Mouse (Mus musculus) neural tube, embryonic 12.5 days (tissue): ENCODE data around the gene Acvr1b. TPM values are rescaled to one million over a fixed set of nuclear protein-coding genes. Genes with fewer than 3 reads are reported as not detected.

ENCODE experiments used
- ATAC-seq: fragments of 200-750 bp; cut with Nextera tagmentation; 2 replicates; pipeline ENCODE4 v1.8.0; 2017; ENCODE audit warnings: low read depth, mild to moderate bottlenecking, moderate TSS enrichment, moderate library complexity; ENCODE audit not compliant: low FRiP score
- H3K27ac ChIP-seq: fragments of 300-500 bp; sonication (generic); 2 replicates; pipeline ENCODE4 v1.5.1; 2016
- H3K27me3 ChIP-seq: fragments of 300-500 bp; sonication (generic); replicated peaks from 2 replicates; pipeline ENCODE4 v1.6.1; 2016; ENCODE audit warnings: mild to moderate bottlenecking
- H3K36me3 ChIP-seq: fragments of 300-500 bp; sonication (generic); 2 replicates; pipeline ENCODE4 v1.6.1; 2016; ENCODE audit warnings: mild to moderate bottlenecking
- H3K4me1 ChIP-seq: fragments of 300-500 bp; sonication (generic); 2 replicates; pipeline ENCODE4 v1.6.1; 2016
- H3K4me2 ChIP-seq: fragments of 300-500 bp; sonication (generic); replicated peaks from 2 replicates; pipeline ENCODE4 v1.6.1; 2016; ENCODE audit warnings: mild to moderate bottlenecking
- H3K4me3 ChIP-seq: fragments of 300-500 bp; sonication (generic); 2 replicates; pipeline ENCODE4 v1.5.1; 2016
- H3K9ac ChIP-seq: fragments of 300-500 bp; sonication (generic); 2 replicates; pipeline ENCODE4 v1.6.1; 2016; ENCODE audit warnings: mild to moderate bottlenecking
- H3K9me3 ChIP-seq: fragments of 300-500 bp; sonication (generic); 2 replicates; pipeline ENCODE4 v1.6.1; 2016; ENCODE audit warnings: mild to moderate bottlenecking
- WGBS: fragments of 180-500 bp; shearing (Covaris S2); methylation state at CpG from one replicate; pipeline ENCODE4 v1.1.7; 2016; 5-methylcytosine and 5-hydroxymethylcytosine counted together
- polyA plus RNA-seq: library from polyadenylated mRNA; unstranded; fragments of >200 nt; fragmentation: Nextera tagmentation; extraction: Ambion mirVana; gene quantifications from 2 replicates; pipeline ENCODE4 v1.2.1, GENCODE M21; 2016

Gene Acvr1b
- polyA plus RNA-seq, 1 experiment from 2014 or later = 15.9 TPM

GRCm38 (mm10) chr15:101196079-101196795 lies 22.4 kb downstream of the Acvr1b start:
- Histone ChIP-seq H3K27ac (no peak overlapping the region), H3K4me3 (no peak overlapping the region), H3K4me1 (peaks cover 20% of the 10 kb centered on the region), H3K4me2 (no peak overlapping the region), H3K9me3 (no peaks in the 10 kb centered on the region), H3K27me3 (no peaks in the 10 kb centered on the region), H3K9ac (no peak overlapping the region), H3K36me3 (peaks cover 58% of the 10 kb centered on the region)
- no peak for ATAC-seq
- 93% methylated on average over 8 of the region's 8 CpGs for WGBS

DNA sequence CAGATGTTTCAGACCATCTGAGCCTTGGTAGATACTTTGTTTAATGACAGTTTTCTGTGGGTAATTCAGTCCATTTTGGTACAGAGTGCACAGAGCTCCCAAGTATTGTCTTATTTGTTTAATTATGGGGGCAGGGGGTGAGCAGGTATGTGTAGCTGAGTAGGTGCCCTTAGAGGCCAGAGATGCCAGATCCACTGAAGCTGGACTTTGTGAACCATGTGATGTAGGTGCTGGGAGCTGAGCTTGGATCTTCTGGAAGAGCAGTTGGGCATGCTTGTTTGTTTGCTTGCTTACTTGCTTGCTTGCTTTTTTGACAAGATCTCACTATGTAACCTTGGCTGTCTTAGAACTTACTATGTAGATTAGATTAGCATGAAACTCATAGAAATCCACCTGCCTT lies 23.1 kb downstream of the Acvr1b start:
- H3K9ac ChIP-seq = no peak overlapping the region
- H3K27me3 ChIP-seq = no peaks in the 10 kb centered on the region
- H3K4me3 ChIP-seq = no peak overlapping the region
- no peak overlapping the region for H3K4me2 ChIP-seq
- no peak for ATAC-seq
- peaks cover 65% of the 10 kb centered on the region for H3K36me3 ChIP-seq
- no peaks in the 10 kb centered on the region for H3K9me3 ChIP-seq
- H3K4me1 ChIP-seq = peaks cover 13% of the 10 kb centered on the region
- no peak overlapping the region for H3K27ac ChIP-seq

DNA sequence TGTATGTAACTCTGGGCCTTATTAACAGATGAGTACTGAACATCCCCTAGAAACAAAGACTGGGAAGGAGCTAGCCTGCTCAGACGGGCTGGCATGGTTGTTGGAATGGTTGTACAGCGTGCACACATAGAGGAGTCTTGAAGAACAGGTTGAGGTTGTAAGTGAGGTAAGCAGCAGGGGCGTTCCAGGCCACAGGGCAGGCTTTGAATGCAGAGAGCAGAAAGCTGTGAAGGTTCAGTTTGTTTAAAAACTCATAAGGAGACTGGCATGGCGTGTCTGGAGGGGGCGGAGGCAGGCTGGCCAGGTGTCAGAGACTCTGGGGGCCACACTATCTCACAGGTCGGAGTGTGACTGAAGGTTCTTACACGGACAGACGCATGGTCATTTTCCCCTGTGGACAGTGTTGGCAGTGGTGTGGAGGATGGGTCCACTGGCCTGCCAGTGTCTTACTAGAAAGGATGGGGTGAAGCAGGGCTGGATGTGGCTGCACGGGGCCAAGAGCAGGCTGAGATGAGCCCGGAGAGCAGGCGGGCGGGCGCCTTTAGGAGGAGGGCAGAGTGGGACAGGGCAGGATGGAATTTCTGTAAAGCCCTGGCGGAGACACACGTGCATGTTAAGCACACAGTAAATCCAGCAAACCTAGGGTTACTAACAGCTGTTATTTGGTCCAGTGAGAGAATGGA lies 23.8 kb downstream of the Acvr1b start:
- peak; percentile 37; the same call in 1 of the 2 replicates for ATAC-seq
- H3K9me3 ChIP-seq = no peaks in the 10 kb centered on the region
- no peak overlapping the region for H3K9ac ChIP-seq
- peaks cover 7% of the 10 kb centered on the region for H3K4me1 ChIP-seq
- H3K4me3 ChIP-seq = no peak overlapping the region
- H3K36me3 ChIP-seq = peaks cover 72% of the 10 kb centered on the region
- no peak overlapping the region for H3K4me2 ChIP-seq
- no peak overlapping the region for H3K27ac ChIP-seq
- no peaks in the 10 kb centered on the region for H3K27me3 ChIP-seq
- 90% methylated on average over 15 of the region's 15 CpGs for WGBS

DNA sequence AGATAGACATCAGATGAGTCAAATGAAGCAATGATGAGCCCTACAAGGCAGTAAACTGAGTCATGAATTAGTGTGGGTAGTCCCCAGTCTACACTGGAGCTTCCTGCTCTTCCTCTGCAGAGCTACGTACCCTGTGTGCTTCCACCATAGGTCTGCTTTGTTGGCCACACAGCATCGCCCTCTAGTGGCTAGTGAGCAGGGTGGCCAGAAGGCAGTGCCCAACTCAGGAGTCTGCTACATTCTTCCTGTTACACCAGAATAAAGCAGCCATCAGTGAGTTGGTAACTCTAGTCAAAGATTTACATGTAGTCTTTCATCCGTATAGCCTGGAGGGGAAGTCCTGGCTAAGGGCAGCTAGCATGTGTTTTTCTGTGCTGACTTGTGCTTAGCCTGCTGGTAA lies 24.4 kb downstream of the Acvr1b start:
- Histone ChIP-seq H3K4me3 (no peak overlapping the region), H3K27ac (no peak overlapping the region), H3K9me3 (no peaks in the 10 kb centered on the region), H3K4me1 (peaks cover 1% of the 10 kb centered on the region; the same call in 1 of the 2 replicates), H3K9ac (no peak overlapping the region), H3K27me3 (no peaks in the 10 kb centered on the region), H3K4me2 (no peak overlapping the region), H3K36me3 (peaks cover 78% of the 10 kb centered on the region)
- WGBS = 23% methylated on average over 3 of the region's 3 CpGs
- ATAC-seq = no peak; the same call in 1 of the 2 replicates

GRCm38 (mm10) chr15:101198850-101199249 lies 25.0 kb downstream of the Acvr1b start:
- ATAC-seq = no peak
- Histone ChIP-seq H3K4me3 (no peak overlapping the region), H3K9me3 (no peaks in the 10 kb centered on the region), H3K27me3 (no peaks in the 10 kb centered on the region), H3K27ac (no peak overlapping the region), H3K4me2 (no peak overlapping the region), H3K4me1 (no peaks in the 10 kb centered on the region; the same call in 1 of the 2 replicates), H3K36me3 (peaks cover 84% of the 10 kb centered on the region), H3K9ac (no peak overlapping the region)
- WGBS = 88% methylated on average over 14 of the region's 14 CpGs

GRCm38 (mm10) chr15:101200777-101201295 lies 27.0 kb downstream of the Acvr1b start:
- Histone ChIP-seq H3K27ac (no peak overlapping the region), H3K4me1 (no peaks in the 10 kb centered on the region; the same call in 1 of the 2 replicates), H3K36me3 (peaks cover 81% of the 10 kb centered on the region), H3K9ac (no peak overlapping the region), H3K27me3 (no peaks in the 10 kb centered on the region), H3K4me2 (no peak overlapping the region), H3K9me3 (no peaks in the 10 kb centered on the region), H3K4me3 (no peak overlapping the region)
- 97% methylated on average over 9 of the region's 9 CpGs for WGBS
- no peak for ATAC-seq

- no peak overlapping the region for H3K9ac ChIP-seq
- H3K27ac ChIP-seq = no peak overlapping the region
- H3K4me1 ChIP-seq = no peaks in the 10 kb centered on the region; the same call in 1 of the 2 replicates
- ATAC-seq = no peak
- H3K27me3 ChIP-seq = no peaks in the 10 kb centered on the region
- H3K4me2 ChIP-seq = no peak overlapping the region
- H3K9me3 ChIP-seq = no peaks in the 10 kb centered on the region
- H3K4me3 ChIP-seq = no peak overlapping the region
- 93% methylated on average over 3 of the region's 3 CpGs for WGBS
- H3K36me3 ChIP-seq = peaks cover 81% of the 10 kb centered on the region
Observed at GRCm38 (mm10) chr15:101201414-101201813, 27.5 kb downstream of the Acvr1b start.

DNA sequence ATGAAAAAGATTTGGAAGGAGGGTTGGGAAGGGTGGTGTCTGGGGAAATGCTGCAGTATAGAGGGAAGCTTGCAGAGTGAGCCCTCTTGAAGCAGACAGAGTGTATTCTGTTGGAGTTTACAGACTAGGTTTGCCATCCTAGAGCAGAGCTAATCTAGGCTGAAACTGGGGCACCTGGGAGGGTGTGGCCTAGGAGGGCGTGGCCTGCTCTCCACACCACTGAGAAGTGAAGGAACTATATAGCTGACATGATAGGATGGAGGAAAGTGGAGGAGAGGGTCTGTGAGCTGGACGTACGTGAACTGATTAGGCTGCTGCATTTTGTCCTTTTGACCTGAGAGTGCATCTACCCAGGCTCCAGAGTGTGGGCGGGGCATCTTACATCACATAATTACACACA lies 29.8 kb downstream of the Acvr1b start:
- Histone ChIP-seq H3K9me3 (no peaks in the 10 kb centered on the region), H3K36me3 (peaks cover 86% of the 10 kb centered on the region), H3K4me2 (no peak overlapping the region), H3K9ac (no peak overlapping the region), H3K4me3 (no peak overlapping the region), H3K27me3 (no peaks in the 10 kb centered on the region), H3K27ac (no peak overlapping the region), H3K4me1 (no peaks in the 10 kb centered on the region)
- ATAC-seq = no peak
- WGBS = 84% methylated on average over 4 of the region's 4 CpGs

- 87% methylated on average over 7 of the region's 7 CpGs for WGBS
- Histone ChIP-seq H3K4me1 (no peaks in the 10 kb centered on the region), H3K9ac (no peak overlapping the region), H3K36me3 (peaks cover 87% of the 10 kb centered on the region), H3K27ac (no peak overlapping the region), H3K4me3 (no peak overlapping the region), H3K4me2 (no peak overlapping the region), H3K27me3 (no peaks in the 10 kb centered on the region), H3K9me3 (no peaks in the 10 kb centered on the region)
- no peak for ATAC-seq
Observed at GRCm38 (mm10) chr15:101204781-101205180, 30.9 kb downstream of the Acvr1b start.

DNA sequence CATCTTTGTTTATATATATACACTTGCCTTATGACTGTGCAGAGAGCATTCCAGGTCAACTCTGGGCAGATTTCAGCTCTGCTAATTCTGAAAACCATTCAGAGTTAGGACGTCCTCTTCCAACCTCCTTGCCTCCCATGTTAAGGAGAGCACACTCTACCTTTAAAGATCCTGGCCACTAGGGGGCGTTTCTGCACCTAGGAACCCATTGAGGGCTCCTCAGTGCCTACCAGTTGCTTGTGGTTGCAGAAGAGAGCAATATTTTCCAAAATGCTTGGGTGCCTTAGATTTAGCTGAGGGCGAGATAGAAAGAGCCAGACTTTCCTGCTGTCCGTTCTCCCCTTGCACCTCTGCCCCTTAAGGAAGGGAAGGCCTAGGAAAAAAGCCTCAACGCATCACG lies 36.4 kb downstream of the Acvr1b start:
- no peak overlapping the region for H3K27ac ChIP-seq
- no peak for ATAC-seq
- peaks cover 69% of the 10 kb centered on the region for H3K36me3 ChIP-seq
- no peak overlapping the region for H3K9ac ChIP-seq
- WGBS = 64% methylated on average over 6 of the region's 6 CpGs
- H3K9me3 ChIP-seq = no peaks in the 10 kb centered on the region
- H3K4me2 ChIP-seq = no peak overlapping the region
- no peaks in the 10 kb centered on the region for H3K27me3 ChIP-seq
- H3K4me3 ChIP-seq = no peak overlapping the region
- H3K4me1 ChIP-seq = no peaks in the 10 kb centered on the region

- H3K9me3 ChIP-seq = no peaks in the 10 kb centered on the region
- WGBS = 93% methylated on average over 14 of the region's 14 CpGs
- no peaks in the 10 kb centered on the region for H3K27me3 ChIP-seq
- no peak for ATAC-seq
- no peak overlapping the region for H3K4me2 ChIP-seq
- H3K36me3 ChIP-seq = peaks cover 64% of the 10 kb centered on the region
- H3K9ac ChIP-seq = no peak overlapping the region
- no peaks in the 10 kb centered on the region for H3K4me1 ChIP-seq
- H3K27ac ChIP-seq = no peak overlapping the region
- no peak overlapping the region for H3K4me3 ChIP-seq
Observed at GRCm38 (mm10) chr15:101210998-101211613, 37.2 kb downstream of the Acvr1b start.

- ATAC-seq = no peak
- H3K4me2 ChIP-seq = no peak overlapping the region
- H3K9me3 ChIP-seq = no peaks in the 10 kb centered on the region
- no peaks in the 10 kb centered on the region for H3K4me1 ChIP-seq
- peaks cover 52% of the 10 kb centered on the region for H3K36me3 ChIP-seq
- 86% methylated on average over 14 of the region's 14 CpGs for WGBS
- no peak overlapping the region for H3K27ac ChIP-seq
- no peak overlapping the region for H3K9ac ChIP-seq
- H3K27me3 ChIP-seq = no peaks in the 10 kb centered on the region
- H3K4me3 ChIP-seq = no peak overlapping the region
Observed at GRCm38 (mm10) chr15:101212435-101212834, 38.6 kb downstream of the Acvr1b start.
